Mouse (Mus musculus): ENCODE measurements around the gene Vti1a. TPM values are rescaled to one million over a fixed set of nuclear protein-coding genes. Genes with fewer than 3 reads are reported as not detected.

Gene Vti1a
- polyA plus RNA-seq (2012; ENCODE audit: insufficient read depth, low replicate concordance), result 6.8 and 7.9 TPM in 2 replicates

GRCm38 (mm10) chr19:55316109-55316714, at the start of gene Vti1a:
Gene Vti1a, plus strand, starts transcription at chr19:55316295.
- TF ChIP-seq GATA1 (IDR thresholded peaks at IDR 0.05; ENCODE audit: borderline replicate concordance, low read length), result no peak
- peak; percentile 4; the same call in 1 of the 2 replicates for TF ChIP-seq FLI1 (IDR thresholded peaks at IDR 0.05; ENCODE audit: low read length)
- H3K4me3 ChIP-seq (replicated peaks), result peak within 1 kb of the TSS; percentile 99
- peaks cover 28% of the 10 kb centered on the region for H3K36me3 ChIP-seq (replicated peaks; ENCODE audit: low read length)
- no peaks in the 10 kb centered on the region for H3K27me3 ChIP-seq (replicated peaks)
- peaks cover 49% of the 10 kb centered on the region for H3K4me1 ChIP-seq
- H3K9me3 ChIP-seq, result no peaks in the 10 kb centered on the region

GRCm38 (mm10) chr19:55266786-55267185, 49.3 kb upstream of the Vti1a start:
- TF ChIP-seq FLI1 (IDR thresholded peaks at IDR 0.05; ENCODE audit: low read length), result no peak
- TF ChIP-seq GATA1 (IDR thresholded peaks at IDR 0.05; ENCODE audit: borderline replicate concordance, low read length), result no peak
- no peaks in the 10 kb centered on the region for H3K9me3 ChIP-seq
- H3K4me1 ChIP-seq, result peaks cover 95% of the 10 kb centered on the region
- no peak overlapping the region for H3K4me3 ChIP-seq (replicated peaks)
- no peaks in the 10 kb centered on the region for H3K27me3 ChIP-seq (replicated peaks)
- peaks cover 89% of the 10 kb centered on the region for H3K36me3 ChIP-seq (replicated peaks; ENCODE audit: low read length)

GRCm38 (mm10) chr19:55268150-55268549, 47.9 kb upstream of the Vti1a start:
- TF ChIP-seq GATA1 (IDR thresholded peaks at IDR 0.05; ENCODE audit: borderline replicate concordance, low read length) (no peak), FLI1 (IDR thresholded peaks at IDR 0.05; ENCODE audit: low read length) (no peak)
- H3K4me1 ChIP-seq, result peaks cover 88% of the 10 kb centered on the region

GRCm38 (mm10) chr19:55269051-55269450, 47.0 kb upstream of the Vti1a start:
- no peaks in the 10 kb centered on the region for H3K27me3 ChIP-seq (replicated peaks)
- H3K4me3 ChIP-seq (replicated peaks), result no peak overlapping the region
- H3K9me3 ChIP-seq, result no peaks in the 10 kb centered on the region
- H3K36me3 ChIP-seq (replicated peaks; ENCODE audit: low read length), result peaks cover 97% of the 10 kb centered on the region
- peaks cover 83% of the 10 kb centered on the region for H3K4me1 ChIP-seq
- TF ChIP-seq FLI1 (IDR thresholded peaks at IDR 0.05; ENCODE audit: low read length) (no peak), GATA1 (IDR thresholded peaks at IDR 0.05; ENCODE audit: borderline replicate concordance, low read length) (no peak)

More at GRCm38 (mm10) chr19:55268150-55268549, 47.9 kb upstream of the Vti1a start:
- no peak overlapping the region for H3K4me3 ChIP-seq (replicated peaks)
- H3K36me3 ChIP-seq (replicated peaks; ENCODE audit: low read length), result peaks cover 92% of the 10 kb centered on the region
- no peaks in the 10 kb centered on the region for H3K9me3 ChIP-seq
- no peaks in the 10 kb centered on the region for H3K27me3 ChIP-seq (replicated peaks)

- peaks cover 97% of the 10 kb centered on the region for H3K36me3 ChIP-seq (replicated peaks; ENCODE audit: low read length)
- no peak overlapping the region for H3K4me3 ChIP-seq (replicated peaks)
- H3K27me3 ChIP-seq (replicated peaks), result no peaks in the 10 kb centered on the region
- no peaks in the 10 kb centered on the region for H3K9me3 ChIP-seq
- H3K4me1 ChIP-seq, result peaks cover 85% of the 10 kb centered on the region
- TF ChIP-seq FLI1 (IDR thresholded peaks at IDR 0.05; ENCODE audit: low read length) (no peak), GATA1 (IDR thresholded peaks at IDR 0.05; ENCODE audit: borderline replicate concordance, low read length) (no peak)
Observed at GRCm38 (mm10) chr19:55271448-55271847, 44.6 kb upstream of the Vti1a start.

GRCm38 (mm10) chr19:55273340-55273739, 42.8 kb upstream of the Vti1a start:
- TF ChIP-seq FLI1 (IDR thresholded peaks at IDR 0.05; ENCODE audit: low read length) (no peak), GATA1 (IDR thresholded peaks at IDR 0.05; ENCODE audit: borderline replicate concordance, low read length) (no peak)
- Histone ChIP-seq H3K27me3 (replicated peaks) (no peaks in the 10 kb centered on the region), H3K9me3 (no peaks in the 10 kb centered on the region), H3K36me3 (replicated peaks; ENCODE audit: low read length) (peaks cover 96% of the 10 kb centered on the region), H3K4me3 (replicated peaks) (no peak overlapping the region), H3K4me1 (peaks cover 70% of the 10 kb centered on the region)

- Histone ChIP-seq H3K4me3 (replicated peaks) (no peak overlapping the region), H3K27me3 (replicated peaks) (no peaks in the 10 kb centered on the region), H3K36me3 (replicated peaks; ENCODE audit: low read length) (peaks cover 96% of the 10 kb centered on the region), H3K9me3 (no peaks in the 10 kb centered on the region), H3K4me1 (peaks cover 42% of the 10 kb centered on the region)
- TF ChIP-seq FLI1 (IDR thresholded peaks at IDR 0.05; ENCODE audit: low read length) (no peak), GATA1 (IDR thresholded peaks at IDR 0.05; ENCODE audit: borderline replicate concordance, low read length) (no peak)
Observed at GRCm38 (mm10) chr19:55276100-55276499, 40.0 kb upstream of the Vti1a start.

- Histone ChIP-seq H3K4me1 (peaks cover 42% of the 10 kb centered on the region), H3K9me3 (no peaks in the 10 kb centered on the region), H3K27me3 (replicated peaks) (no peaks in the 10 kb centered on the region), H3K4me3 (replicated peaks) (no peak overlapping the region), H3K36me3 (replicated peaks; ENCODE audit: low read length) (peaks cover 97% of the 10 kb centered on the region)
- TF ChIP-seq GATA1 (IDR thresholded peaks at IDR 0.05; ENCODE audit: borderline replicate concordance, low read length), result no peak
- TF ChIP-seq FLI1 (IDR thresholded peaks at IDR 0.05; ENCODE audit: low read length), result no peak
Observed at GRCm38 (mm10) chr19:55276770-55277169, 39.3 kb upstream of the Vti1a start.

GRCm38 (mm10) chr19:55284093-55284492, 32.0 kb upstream of the Vti1a start:
- Histone ChIP-seq H3K4me3 (replicated peaks) (no peak overlapping the region), H3K4me1 (peaks cover 56% of the 10 kb centered on the region)
- no peak for TF ChIP-seq FLI1 (IDR thresholded peaks at IDR 0.05; ENCODE audit: low read length)
- TF ChIP-seq GATA1 (IDR thresholded peaks at IDR 0.05; ENCODE audit: borderline replicate concordance, low read length), result no peak; the same call in 2 of the 3 replicates

GRCm38 (mm10) chr19:55286034-55286433, 30.1 kb upstream of the Vti1a start:
- Histone ChIP-seq H3K36me3 (replicated peaks; ENCODE audit: low read length) (peaks cover 100% of the 10 kb centered on the region), H3K27me3 (replicated peaks) (no peaks in the 10 kb centered on the region), H3K9me3 (no peaks in the 10 kb centered on the region), H3K4me1 (peaks cover 75% of the 10 kb centered on the region), H3K4me3 (replicated peaks) (no peak overlapping the region)
- TF ChIP-seq FLI1 (IDR thresholded peaks at IDR 0.05; ENCODE audit: low read length) (no peak), GATA1 (IDR thresholded peaks at IDR 0.05; ENCODE audit: borderline replicate concordance, low read length) (no peak)

More at GRCm38 (mm10) chr19:55284093-55284492, 32.0 kb upstream of the Vti1a start:
- Histone ChIP-seq H3K36me3 (replicated peaks; ENCODE audit: low read length) (peaks cover 100% of the 10 kb centered on the region), H3K9me3 (no peaks in the 10 kb centered on the region), H3K27me3 (replicated peaks) (no peaks in the 10 kb centered on the region)
